Mouse (Mus musculus) monocyte, adult 2 months (primary cell): ENCODE data around the gene Ick.

Experiments used
- DNase-seq, 2 experiments: peaks; one replicate each; pipeline ENCODE4 v3.0.0; 2022; ENCODE audit warnings: low spot score in 2 of 2, low read depth in 1 of 2

The Ick gene

GRCm38 (mm10) chr9:78103965-78104560 is 4.9 kb upstream of the Ick start:
- no peak for DNase-seq

DNA sequence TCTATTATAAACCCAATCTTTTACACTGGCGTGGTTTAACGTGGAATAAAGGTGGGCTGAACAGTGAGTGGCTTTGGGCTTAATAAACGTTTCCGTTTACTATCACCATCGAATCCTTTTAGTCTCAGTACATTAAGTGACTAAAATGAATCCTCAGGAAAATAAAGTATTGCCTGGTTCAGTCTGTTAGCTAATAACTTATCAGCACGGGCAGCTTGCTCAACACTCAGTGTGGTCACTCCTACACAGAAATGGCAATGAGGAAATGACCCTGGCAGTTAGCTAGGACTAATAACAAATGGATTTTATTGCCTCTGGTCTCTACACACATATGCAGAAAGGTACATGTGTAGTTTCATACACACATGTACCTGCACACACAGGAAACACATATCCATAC is 4.0 kb upstream of the Ick start:
- no peak for DNase-seq

DNA sequence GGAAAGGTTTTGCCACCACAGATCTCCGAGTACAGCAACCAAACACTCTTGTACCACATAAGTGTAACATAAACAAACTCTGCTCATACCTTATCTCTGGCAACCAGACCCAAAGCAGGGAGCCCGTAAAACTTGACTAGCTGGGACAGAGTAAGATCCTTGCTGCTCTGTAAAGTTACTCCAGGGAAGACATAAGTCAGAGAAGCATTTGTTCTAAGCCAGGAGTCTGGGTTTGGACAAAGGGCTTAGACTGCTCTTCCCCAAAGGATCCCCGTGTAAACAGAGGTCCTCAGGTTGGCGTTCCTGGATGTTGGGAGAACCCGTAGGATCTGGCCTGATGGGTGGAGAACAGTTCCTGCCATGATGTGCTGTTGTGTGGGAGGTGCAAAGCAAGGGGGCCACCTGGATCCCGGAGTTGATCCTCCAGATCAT is 3.5 kb upstream of the Ick start:
- no peak for DNase-seq

- DNase-seq = no peak
Observed at GRCm38 (mm10) chr9:78106821-78107220, 2.2 kb upstream of the Ick start.

DNA sequence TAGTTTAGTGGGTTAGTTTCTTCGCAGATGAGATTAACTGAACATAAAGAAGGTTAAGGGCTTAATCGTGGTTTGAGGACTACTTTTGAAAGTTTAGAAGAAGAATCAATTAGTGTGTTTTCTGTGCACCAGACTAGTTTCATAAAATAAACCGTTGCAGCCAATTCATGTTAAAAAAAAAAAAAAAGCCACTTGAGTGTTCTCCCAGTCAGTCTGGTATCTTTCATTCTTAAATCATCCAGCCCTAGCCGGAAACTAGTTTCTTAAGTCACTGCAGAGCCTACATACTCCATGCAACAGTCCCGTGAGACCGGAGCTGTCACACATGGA is 1.4 kb upstream of the Ick start:
- no peak for DNase-seq

- peak; percentile 20 to 62 for DNase-seq
Observed at GRCm38 (mm10) chr9:78107912-78108795, 838 bp upstream of the Ick start.

DNA sequence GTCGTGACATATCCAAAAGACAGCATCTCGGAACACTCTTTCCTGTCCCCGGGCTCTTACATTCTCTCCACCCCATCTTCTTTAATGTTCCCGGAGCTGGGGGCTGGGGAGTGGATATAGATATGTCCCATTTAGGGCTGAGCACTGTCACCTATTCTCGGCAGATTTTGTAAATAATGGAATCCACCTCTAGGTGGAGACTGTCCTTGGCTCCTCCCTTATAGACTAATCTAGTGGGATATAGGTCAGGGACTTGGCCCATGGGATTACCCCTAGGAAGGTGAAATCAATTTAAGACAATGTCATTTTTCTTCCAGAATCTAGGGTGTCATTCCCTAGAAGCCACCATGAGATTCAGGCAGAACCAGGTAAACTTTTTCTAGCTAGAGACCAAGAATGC is 664 bp downstream of the Ick start:
- no peak for DNase-seq

GRCm38 (mm10) chr9:78111456-78111855 is 2.5 kb downstream of the Ick start:
- no peak for DNase-seq

DNA sequence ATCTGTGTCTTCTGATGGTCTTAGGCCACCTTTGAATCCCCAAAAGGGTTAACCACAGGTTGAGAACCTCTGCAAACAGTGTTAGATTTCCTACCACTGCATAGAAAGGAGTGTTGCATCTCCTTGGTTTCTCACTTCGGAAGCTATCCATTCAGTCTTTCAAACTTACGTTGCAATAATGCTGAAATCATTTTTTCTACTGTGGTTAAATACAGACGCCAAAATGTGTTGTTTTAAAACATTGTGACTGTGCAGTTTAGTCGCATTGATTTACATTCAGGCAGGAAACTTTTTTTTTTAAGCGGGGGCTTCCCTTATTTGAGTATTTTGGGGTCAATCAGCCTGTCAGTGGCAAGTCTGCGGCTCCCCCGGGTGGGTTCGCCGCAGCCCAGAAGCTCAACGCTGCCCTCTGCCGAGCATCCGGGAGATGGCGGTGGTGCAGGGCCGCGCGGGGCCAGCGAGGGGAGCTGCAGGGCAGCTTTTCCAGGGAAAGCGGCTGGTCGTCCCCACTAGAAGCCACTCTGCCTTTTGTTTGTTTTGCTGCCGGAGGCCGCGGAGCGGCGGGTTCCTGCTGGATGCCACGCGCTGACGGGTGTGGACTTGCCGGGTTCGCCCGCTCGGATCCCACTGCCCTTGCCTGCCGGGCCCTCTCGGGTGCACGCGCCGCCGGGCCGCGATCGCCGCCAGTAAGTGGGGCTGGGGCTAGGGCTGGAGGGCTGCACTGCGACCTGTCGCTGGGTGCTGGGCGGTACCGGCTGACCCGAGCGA is 4.0 kb downstream of the Ick start:
- DNase-seq = peak; percentile 71 to 82

DNA sequence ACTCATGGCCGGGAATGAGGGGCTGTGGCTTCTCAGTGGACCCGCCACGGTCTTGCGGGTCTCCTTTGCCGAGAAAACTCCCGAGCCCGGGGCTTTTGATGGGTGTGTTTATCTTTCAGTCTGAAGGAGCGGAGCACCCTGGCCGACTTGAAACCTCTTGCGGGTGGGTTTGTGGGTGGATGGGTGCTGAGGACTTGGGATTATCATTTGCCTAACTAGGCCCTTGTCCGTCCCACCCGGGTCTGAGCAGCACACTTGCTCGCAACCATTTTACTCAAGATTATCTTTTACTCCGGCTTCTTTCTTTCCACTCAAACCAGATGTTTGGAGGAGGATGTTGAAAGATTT is 4.5 kb downstream of the Ick start:
- DNase-seq = no peak

DNA sequence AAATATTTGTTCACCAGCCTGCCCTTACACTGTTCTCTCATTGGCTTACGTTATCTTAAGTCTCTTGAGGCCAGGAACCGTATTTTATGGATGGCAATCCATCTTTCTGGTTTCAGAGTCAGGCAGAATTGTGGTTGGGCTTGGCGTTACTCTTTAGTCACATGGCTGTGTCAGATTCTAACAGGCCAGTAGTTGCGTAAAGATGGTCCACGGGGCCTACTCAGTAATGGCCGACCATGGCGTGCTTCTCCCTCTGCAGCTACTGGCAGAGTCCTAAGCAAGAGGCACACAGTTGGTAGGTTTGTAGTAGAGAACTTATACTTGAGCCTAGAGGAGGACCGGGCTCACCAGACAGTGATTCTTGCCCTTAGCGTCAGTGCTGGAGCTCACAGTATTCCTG is 6.8 kb downstream of the Ick start:
- DNase-seq = no peak

DNA sequence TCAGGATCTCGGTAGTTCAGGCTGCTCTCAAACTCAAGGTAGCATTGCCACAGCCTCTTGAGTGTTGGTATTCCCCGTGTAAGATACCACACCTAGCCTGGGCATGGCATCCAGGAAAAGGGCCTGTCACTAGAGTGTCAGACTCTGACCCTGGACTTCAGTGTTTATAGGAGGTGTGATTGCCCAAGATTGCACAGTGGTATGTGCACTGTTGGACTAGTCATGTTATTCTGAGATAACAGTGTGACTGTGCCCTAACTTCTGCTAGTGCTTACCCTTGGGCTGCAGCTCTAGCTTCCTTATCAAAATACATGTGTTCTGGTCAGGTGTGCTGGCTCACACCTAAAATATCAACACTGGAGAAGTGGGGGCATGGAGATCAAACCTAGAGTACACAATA is 8.7 kb downstream of the Ick start:
- DNase-seq = no peak

GRCm38 (mm10) chr9:78121358-78121757 is 12.4 kb downstream of the Ick start:
- no peak for DNase-seq

DNA sequence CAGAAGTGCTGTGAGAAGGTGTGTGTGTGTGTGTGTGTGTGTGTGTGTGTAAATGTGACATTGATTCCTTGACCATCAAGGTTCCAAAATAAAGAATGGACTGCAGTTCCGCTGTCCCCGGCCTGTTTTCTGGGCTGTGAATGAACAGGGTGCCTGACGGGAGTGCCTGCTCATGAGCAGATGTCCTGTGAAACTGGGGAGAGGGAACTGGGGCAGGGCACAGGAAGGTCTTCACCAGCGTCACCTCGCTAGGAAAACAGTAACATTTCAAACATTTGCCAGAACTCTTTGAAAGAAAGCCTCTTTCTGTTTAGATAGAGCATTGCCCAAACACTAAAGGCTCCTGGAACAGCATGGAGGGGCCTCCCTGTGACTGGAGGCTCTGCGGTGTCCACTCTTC is 13.0 kb downstream of the Ick start:
- DNase-seq = no peak

DNA sequence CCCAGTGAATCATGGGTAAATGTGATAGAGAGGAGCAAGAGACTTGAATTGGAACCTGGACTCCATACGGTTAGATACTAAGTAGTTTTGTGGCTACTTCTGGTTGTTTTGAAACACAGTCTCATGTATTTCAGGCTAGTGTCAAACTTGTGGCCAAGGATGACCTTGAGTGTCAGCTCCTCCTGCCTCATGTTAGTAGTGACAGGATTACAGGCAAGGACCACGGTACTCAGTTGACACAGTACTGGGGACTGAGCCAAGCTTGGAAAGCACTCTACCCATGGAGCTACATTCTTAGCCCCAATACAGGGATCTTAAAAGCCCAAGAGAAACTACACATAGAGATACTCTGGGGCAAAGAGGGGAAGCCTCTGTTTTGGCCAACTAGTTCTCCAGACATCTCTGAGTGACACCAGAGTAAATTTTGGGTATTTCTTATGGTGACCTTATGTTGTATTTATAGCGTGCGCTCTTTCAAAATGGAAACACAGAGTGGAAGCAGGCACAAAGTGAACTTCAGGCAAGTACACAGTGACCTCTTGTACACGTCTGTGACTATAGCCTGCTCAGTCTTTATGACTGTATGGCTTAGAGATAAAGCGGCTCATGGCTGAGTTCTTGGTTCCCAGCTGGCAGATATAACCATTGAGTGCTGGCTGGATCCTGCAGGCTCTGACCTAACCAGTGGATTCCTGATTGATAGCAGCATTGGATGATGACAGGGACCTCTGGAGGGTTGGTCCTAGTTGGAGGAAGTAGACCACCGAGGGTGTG is 14.1 kb downstream of the Ick start:
- no peak for DNase-seq

DNA sequence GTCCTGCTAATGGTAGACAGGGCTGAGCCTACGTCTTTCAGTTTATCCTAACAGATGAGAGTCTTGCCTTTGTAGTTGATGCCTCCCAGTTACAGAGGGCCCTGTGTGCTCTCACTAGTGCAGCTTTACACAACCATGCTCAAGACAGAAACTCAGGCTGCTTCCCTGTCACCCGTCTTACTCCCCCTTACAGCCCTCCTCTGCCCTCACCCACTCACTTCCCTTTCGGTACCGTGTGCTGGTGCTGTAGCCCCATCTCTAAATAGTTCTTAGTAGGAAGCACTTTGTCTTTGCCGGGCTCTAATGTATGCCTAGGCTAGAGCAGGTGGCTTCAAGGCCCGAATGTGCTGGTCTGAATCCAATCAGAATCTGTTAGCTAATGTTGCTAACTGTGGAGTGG is 15.3 kb downstream of the Ick start:
- no peak for DNase-seq

DNA sequence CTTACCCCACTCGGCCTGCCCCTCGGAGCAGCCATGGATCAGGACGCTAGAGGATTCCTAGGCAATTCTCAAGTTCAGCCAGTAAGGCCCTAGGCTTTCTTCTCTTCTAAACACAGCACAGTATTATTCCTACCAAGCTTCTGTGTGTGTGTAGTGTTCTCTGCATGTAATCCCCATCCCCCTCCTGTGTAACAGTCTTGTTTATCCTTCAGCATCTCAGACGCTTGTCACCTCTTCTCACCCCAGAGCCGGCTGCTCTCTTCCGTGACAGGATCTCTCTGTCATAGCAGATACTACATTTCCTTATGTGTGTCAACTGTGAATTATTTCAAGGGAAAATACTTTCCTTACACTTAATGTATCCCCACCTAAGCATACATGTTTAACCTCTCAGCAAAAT is 17.0 kb downstream of the Ick start:
- DNase-seq = no peak

DNA sequence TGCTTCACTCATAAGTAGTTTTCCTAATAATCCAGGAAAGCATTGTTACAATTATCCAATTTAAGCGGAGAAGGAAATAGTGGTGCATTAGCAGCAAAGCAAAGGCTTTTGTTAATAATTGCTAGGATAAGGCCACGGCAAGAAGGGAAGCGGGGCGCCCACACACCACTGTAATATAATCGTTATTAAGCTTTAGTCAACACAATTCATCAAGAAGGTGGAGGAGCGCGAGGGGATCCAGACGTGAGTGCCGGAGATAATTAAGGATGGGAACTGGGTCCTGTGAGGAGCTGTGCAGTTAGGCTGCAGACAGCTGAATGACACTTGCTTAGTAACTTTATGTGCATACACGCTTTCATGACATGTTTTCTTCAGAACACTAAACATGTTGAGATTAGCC is 17.7 kb downstream of the Ick start:
- DNase-seq = no peak

GRCm38 (mm10) chr9:78135658-78136057 is 26.7 kb downstream of the Ick start:
- no peak for DNase-seq

- DNase-seq = no peak
Observed at GRCm38 (mm10) chr9:78138044-78138676, 29.2 kb downstream of the Ick start.

GRCm38 (mm10) chr9:78139463-78139862 is 30.5 kb downstream of the Ick start:
- DNase-seq = no peak
